21 mouse cellular contexts compared by ENCODE assay signal in the genomic region with DNA sequence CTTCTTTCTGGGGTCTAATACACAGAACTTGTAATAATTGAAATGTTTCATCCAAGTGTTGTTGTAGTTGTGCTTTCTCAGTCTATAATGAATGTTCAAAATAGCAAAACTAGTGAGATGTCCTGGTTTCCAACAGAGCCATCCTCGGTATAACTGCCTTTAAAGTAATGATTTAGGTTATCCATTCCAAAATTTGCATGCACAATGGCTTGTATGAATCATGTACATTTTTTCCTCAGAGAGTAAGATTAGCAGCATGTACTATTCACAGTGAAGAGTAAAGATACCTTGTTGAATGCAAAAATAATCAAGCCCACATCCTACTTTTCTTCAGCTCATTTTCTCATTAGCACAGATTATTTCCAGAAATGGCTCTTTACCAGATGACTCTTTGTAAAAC.
"Had no signal": no experiment of that assay in that cellular context is flagged by ENCODE, and none has a peak within 500 bp of the region (broad histone marks: within the 10 kb centered on the region; RNA-seq: fewer than 3 reads in every experiment).

No protein-coding gene starts in this region.

- DNase-seq: heart, postnatal 10 days; heart, postnatal 14 days; heart, postnatal 36 days; heart, postnatal 4 days; kidney, adult 11 months; kidney, adult 18-20 months; kidney, adult 2 months; kidney, adult 8-10 months; kidney, adult 9 months; kidney, postnatal 10 days; kidney, postnatal 14 days; kidney, postnatal 36 days; kidney, postnatal 4 days; layer of hippocampus, adult 9-11 months; layer of hippocampus, postnatal 36 days had no signal

- ATAC-seq: hindbrain, embryonic 16.5 days; hindbrain, postnatal 0 days; inflammation-experienced regulatory T-cells, adult 6 months; intestine, embryonic 15.5 days; intestine, embryonic 16.5 days; intestine, postnatal 0 days had no signal
